Mouse (Mus musculus): Measurements from ENCODE around the gene Opcml.

- no peak for TF ChIP-seq POLR2A (IDR thresholded peaks at IDR 0.05; ENCODE audit: extremely low read depth, insufficient read depth, low read length)
- no peak for TF ChIP-seq CTCF (IDR thresholded peaks at IDR 0.05; ENCODE audit: low read depth, low read length)
These were observed 699.8 kb downstream of the Opcml start for GRCm38 (mm10) chr9:28490410-28490809.

Measured in liver, adult 2 months (tissue).